Mouse (Mus musculus) heart, embryonic 14.5 days (tissue): ENCODE results near the gene Gm17364. TPM values are rescaled to one million over a fixed set of nuclear protein-coding genes. Genes with fewer than 3 reads are reported as not detected.

ENCODE experiments used
- ATAC-seq: fragments of 200-750 bp; cut with Nextera tagmentation; 2 replicates; pipeline ENCODE4 v1.8.0; 2017; ENCODE audit warnings: low read depth, moderate TSS enrichment; ENCODE audit not compliant: insufficient number of reproducible peaks, insufficient read depth, low FRiP score
- H3K27ac ChIP-seq, 2 experiments: fragments of 200-500 bp in 1 of 2; fragments of 300-500 bp in 1 of 2; sonication (generic) in 1 of 2; replicated peaks in 1 of 2; 2 replicates each; pipeline ENCODE4 v1.5.1; 2012 to 2014; ENCODE audit warnings: low read depth in 2 of 2, low read length in 2 of 2, control low read depth in 1 of 2, mild to moderate bottlenecking in 1 of 2, mixed read lengths in 1 of 2; ENCODE audit not compliant: control insufficient read depth in 1 of 2, insufficient read depth in 1 of 2
- H3K27me3 ChIP-seq: fragments of 300-500 bp; sonication (generic); 2 replicates; pipeline ENCODE4 v1.6.1; 2014; ENCODE audit warnings: mild to moderate bottlenecking, low read length, control low read depth; ENCODE audit not compliant: control insufficient read depth, insufficient read depth
- H3K36me3 ChIP-seq: fragments of 300-500 bp; sonication (generic); 2 replicates; pipeline ENCODE4 v1.6.1; 2014; ENCODE audit warnings: mild to moderate bottlenecking, control low read depth, low read length, mixed read lengths; ENCODE audit not compliant: control insufficient read depth, insufficient read depth
- H3K4me1 ChIP-seq, 2 experiments: fragments of 200-500 bp in 1 of 2; fragments of 300-500 bp in 1 of 2; sonication (generic) in 1 of 2; 2 replicates each; pipeline ENCODE4 v1.6.1; 2012 to 2014; ENCODE audit warnings: low read length in 2 of 2, control low read depth in 1 of 2, mixed read lengths in 1 of 2; ENCODE audit not compliant: control insufficient read depth in 2 of 2, insufficient read depth in 2 of 2
- H3K4me2 ChIP-seq: fragments of 300-500 bp; sonication (generic); 2 replicates; pipeline ENCODE4 v1.6.1; 2014; ENCODE audit warnings: mild to moderate bottlenecking, low read length
- H3K4me3 ChIP-seq, 2 experiments: fragments of 200-500 bp in 1 of 2; fragments of 300-500 bp in 1 of 2; sonication (generic) in 1 of 2; 2 replicates each; pipeline ENCODE4 v1.5.1; 2012 to 2014; ENCODE audit warnings: low read length in 2 of 2, mild to moderate bottlenecking in 2 of 2, control low read depth in 1 of 2, low read depth in 1 of 2, moderate library complexity in 1 of 2; ENCODE audit not compliant: control insufficient read depth in 1 of 2, insufficient read depth in 1 of 2
- H3K9ac ChIP-seq: fragments of 300-500 bp; sonication (generic); 2 replicates; pipeline ENCODE4 v1.6.1; 2014; ENCODE audit warnings: mild to moderate bottlenecking, low read length
- H3K9me3 ChIP-seq: fragments of 300-500 bp; sonication (generic); 2 replicates; pipeline ENCODE4 v1.6.1; 2016; ENCODE audit warnings: low read length, control low read depth; ENCODE audit not compliant: control insufficient read depth
- WGBS: fragments of 180-500 bp; shearing (Covaris S2); extraction: QIAGEN DNeasy Blood & Tissue Kit; methylation state at CpG from one replicate; pipeline ENCODE4 v1.1.7; 2014; 5-methylcytosine and 5-hydroxymethylcytosine counted together
- polyA plus RNA-seq: library from polyadenylated mRNA; unstranded; fragments of >200 nt; fragmentation: Nextera tagmentation; extraction: Ambion mirVana; gene quantifications from 2 replicates; pipeline ENCODE4 v1.2.1, GENCODE M21; 2014

The Gm17364 gene
- polyA plus RNA-seq, 1 experiment from 2014 or later: not detected

DNA sequence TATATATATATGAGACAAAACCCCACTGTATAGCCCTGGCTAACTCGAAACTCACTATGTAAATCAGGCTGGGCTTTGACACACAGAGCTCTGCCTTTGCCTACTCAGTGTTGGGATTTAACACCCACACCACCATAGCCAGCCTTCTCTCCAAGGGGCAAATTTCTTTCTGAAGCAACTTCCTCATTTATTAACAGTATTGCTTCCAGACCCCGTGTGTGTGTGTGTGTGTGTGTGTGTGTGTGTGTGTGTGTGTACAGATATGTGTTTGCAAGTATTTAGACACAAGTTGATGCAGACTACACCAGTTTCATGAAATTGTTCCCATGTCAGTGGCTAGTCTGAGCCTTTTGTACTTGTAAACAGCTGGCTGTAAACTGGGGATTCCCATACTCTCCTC, 32.2 kb downstream of the Gm17364 start:
- Histone ChIP-seq H3K36me3 (no peaks in the 10 kb centered on the region), H3K4me2 (no peak overlapping the region), H3K9ac (no peak overlapping the region), H3K9me3 (0 out of 2 replicates have a peak, but pooled peaks cover 4% of the 10 kb centered on the region), H3K27ac (no peak overlapping the region), H3K4me3 (no peak overlapping the region), H3K4me1 (peaks cover 0 to 3% of the 10 kb centered on the region in 2 experiments; a peak in 2 of 4 replicates), H3K27me3 (no peaks in the 10 kb centered on the region)
- no peak for ATAC-seq
- 64% methylated on average over 2 of the region's 2 CpGs for WGBS

DNA sequence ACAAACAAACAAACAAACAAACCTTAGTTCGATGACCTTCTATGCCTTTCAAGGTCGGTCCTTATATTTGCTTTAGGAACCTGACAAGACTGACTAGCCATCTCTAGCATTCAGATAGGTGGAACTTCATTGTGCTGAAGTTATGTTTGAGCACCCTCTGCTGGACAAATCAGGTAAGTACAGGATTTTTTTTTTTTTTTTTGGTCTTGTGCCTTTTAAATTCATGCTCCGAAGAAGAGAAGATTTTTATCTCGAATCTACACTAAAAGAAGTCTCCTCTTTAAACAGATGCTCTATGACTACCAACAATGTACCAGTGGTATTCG, 35.0 kb downstream of the Gm17364 start:
- H3K4me2 ChIP-seq: no peak overlapping the region
- WGBS: 5% methylated on average over 5 of the region's 5 CpGs
- H3K9me3 ChIP-seq: 0 out of 2 replicates have a peak, but pooled peaks cover 4% of the 10 kb centered on the region
- H3K27me3 ChIP-seq: no peaks in the 10 kb centered on the region
- no peak overlapping the region for H3K4me3 ChIP-seq
- ATAC-seq: no peak
- no peaks in the 10 kb centered on the region for H3K36me3 ChIP-seq
- H3K9ac ChIP-seq: no peak overlapping the region
- no peaks in the 10 kb centered on the region for H3K4me1 ChIP-seq
- no peak overlapping the region for H3K27ac ChIP-seq

DNA sequence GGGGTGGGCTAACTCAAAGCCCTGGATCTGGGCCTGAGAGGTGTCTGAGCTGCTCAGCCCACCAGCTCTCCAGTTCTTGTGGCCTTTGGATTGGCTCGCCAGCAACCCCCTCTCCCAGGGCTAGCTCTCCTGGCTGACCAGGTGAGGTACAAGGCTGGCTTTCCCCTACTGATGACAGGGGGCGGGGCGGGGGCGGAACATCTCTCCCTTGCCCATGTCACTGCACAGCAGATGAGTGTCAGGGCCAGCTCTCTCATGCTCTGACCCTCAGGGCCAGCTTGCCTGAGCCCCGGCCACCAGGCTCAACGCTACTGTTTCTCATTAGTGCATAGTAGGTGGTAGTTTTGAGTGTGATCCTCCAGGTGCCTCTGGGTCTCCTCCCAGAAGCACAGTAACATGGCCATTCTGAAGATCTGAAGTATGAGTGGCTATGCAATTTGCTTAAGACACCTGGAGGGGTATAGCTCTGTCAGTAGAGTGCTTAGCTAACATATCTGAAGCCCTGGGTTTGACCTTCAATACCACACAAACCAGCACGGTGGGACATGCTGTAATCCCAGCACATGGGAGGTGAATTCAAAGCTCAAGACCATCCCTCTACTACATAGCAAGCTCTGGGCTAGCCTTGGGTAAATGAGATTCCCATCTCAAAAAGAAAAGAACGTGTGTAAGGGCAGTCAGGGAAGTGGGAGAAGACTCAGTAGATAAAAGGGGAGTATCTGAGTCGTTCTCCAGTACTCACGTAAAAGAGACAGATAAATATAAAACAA, 35.6 kb downstream of the Gm17364 start:
- H3K36me3 ChIP-seq: no peaks in the 10 kb centered on the region
- WGBS: 66% methylated on average over 10 of the region's 10 CpGs
- H3K9ac ChIP-seq: no peak overlapping the region
- no peak for ATAC-seq
- no peaks in the 10 kb centered on the region for H3K27me3 ChIP-seq
- H3K27ac ChIP-seq: no peak overlapping the region
- no peak overlapping the region for H3K4me3 ChIP-seq
- no peak overlapping the region for H3K4me2 ChIP-seq
- H3K4me1 ChIP-seq: no peaks in the 10 kb centered on the region
- H3K9me3 ChIP-seq: 0 out of 2 replicates have a peak, but pooled peaks cover 4% of the 10 kb centered on the region

DNA sequence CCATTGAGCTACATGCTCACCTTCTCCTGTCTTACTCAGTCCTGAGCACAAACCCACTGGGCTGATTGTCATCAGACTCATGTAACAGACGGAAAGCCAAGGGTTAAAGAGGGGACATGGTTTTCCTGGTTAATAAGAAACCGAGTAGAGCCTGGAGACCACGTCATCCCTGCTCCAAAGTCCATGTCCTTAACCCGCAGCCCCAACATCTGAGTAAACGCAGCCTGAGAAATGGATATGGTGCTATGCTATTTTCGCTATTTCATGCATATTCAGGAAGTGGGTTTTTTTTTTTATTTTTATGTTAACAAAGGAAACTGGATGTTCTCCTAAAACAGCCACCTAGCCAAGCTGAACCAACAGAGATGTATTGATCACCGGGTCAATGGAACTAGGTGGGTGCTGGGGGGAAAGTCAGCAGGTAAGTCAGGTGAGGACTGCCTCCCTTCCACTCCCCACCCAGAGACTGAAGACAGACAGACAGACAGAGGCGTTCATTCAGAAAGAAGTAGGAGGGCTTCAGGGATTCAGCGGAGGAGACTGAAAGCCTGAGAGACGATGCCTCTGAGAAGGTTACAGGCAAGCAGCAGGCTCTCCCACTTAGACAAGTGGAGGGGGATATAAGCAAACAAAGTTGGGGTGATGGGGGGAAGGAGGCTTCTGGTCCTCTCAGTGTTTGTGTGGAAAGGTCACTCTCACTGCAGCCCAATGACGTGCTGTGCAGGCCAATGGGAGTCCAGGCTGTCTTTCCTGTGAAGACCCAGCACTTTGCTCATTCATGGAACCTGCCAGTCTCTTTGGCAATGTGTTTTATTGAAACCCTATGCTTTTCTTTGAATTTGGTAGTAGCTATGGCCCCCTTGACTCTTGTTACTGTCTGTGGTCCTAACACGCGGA, 37.7 kb downstream of the Gm17364 start:
- H3K4me1 ChIP-seq: no peaks in the 10 kb centered on the region
- no peak overlapping the region for H3K9ac ChIP-seq
- WGBS: 73% methylated on average over 13 of the region's 13 CpGs
- no peak for ATAC-seq
- no peak overlapping the region for H3K27ac ChIP-seq
- no peaks in the 10 kb centered on the region for H3K27me3 ChIP-seq
- H3K4me2 ChIP-seq: no peak overlapping the region
- H3K36me3 ChIP-seq: no peaks in the 10 kb centered on the region
- no peaks in the 10 kb centered on the region for H3K9me3 ChIP-seq
- H3K4me3 ChIP-seq: no peak overlapping the region

DNA sequence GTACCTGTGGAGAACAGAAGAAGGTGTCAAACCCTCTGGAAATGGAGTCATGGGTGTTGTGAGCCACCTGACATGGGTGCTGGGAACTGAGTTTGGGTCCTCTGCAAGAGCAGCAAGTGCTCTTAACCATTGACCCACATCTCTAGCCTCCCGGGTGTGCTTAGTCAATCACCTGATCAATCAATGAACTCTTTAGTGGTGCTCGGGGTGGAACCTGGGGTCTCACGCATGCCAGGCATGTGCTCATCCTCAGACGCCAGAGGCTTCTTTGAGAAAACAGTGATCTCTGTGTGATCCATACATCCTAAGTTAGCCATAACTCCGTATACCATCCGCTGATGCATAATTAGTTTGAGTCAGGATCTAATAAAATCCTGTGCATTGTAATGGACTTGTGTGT, 38.6 kb downstream of the Gm17364 start:
- H3K4me2 ChIP-seq: no peak overlapping the region
- no peaks in the 10 kb centered on the region for H3K27me3 ChIP-seq
- no peak overlapping the region for H3K27ac ChIP-seq
- WGBS: 88% methylated on average over 6 of the region's 6 CpGs
- ATAC-seq: no peak
- no peaks in the 10 kb centered on the region for H3K36me3 ChIP-seq
- no peaks in the 10 kb centered on the region for H3K9me3 ChIP-seq
- no peak overlapping the region for H3K4me3 ChIP-seq
- no peak overlapping the region for H3K9ac ChIP-seq
- no peaks in the 10 kb centered on the region for H3K4me1 ChIP-seq

DNA sequence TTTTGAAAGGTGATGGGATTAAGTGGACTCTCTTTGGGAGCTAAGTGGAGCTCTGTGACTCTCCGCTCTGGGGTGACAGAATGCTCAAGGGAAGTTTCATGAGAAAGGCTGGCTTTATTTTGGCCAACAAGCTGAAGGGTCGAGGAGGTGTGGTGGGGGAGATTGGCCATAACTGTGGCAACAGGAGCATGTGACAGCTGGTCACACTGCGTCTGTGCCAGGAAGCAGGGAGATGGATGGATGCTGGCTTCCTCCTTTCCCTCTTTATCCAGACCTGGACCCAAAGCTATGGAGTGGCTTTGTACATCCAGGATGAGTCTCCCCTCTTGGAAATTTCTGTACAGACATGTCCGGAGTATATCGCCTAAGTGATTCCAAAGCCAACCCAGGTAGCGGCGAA, 40.5 kb downstream of the Gm17364 start:
- 80% methylated on average over 7 of the region's 7 CpGs for WGBS
- Histone ChIP-seq H3K4me1 (no peaks in the 10 kb centered on the region), H3K4me3 (no peak overlapping the region), H3K9ac (no peak overlapping the region), H3K4me2 (no peak overlapping the region), H3K27ac (no peak overlapping the region), H3K9me3 (no peaks in the 10 kb centered on the region), H3K27me3 (no peaks in the 10 kb centered on the region), H3K36me3 (no peaks in the 10 kb centered on the region)
- no peak for ATAC-seq

DNA sequence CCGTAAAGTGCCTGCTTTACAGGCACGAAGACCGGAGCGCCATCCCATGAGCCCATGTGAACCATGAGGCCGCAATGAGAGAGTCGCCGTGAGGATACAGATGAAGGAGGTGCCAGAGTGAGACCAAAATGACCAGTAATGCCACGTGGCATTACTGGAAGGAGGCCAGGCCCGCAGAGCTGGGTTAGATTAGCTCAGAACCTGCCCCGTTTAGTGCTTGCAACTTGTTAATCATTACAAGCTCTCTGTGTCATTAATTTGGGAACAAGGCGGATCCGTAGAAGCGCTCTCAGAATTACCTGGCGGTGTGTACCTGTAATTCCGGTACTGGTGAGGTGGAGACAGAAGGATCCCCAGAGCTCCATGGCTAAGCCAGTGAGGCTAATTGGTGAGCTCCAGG, 41.6 kb downstream of the Gm17364 start:
- Histone ChIP-seq H3K4me3 (no peak overlapping the region), H3K36me3 (no peaks in the 10 kb centered on the region), H3K9me3 (no peaks in the 10 kb centered on the region), H3K4me1 (no peaks in the 10 kb centered on the region), H3K27me3 (no peaks in the 10 kb centered on the region), H3K4me2 (no peak overlapping the region), H3K9ac (no peak overlapping the region), H3K27ac (no peak overlapping the region)
- no peak for ATAC-seq
- 91% methylated on average over 15 of the region's 15 CpGs for WGBS
